Mouse (Mus musculus): ENCODE results near the gene Hist1h2bk. TPM values are rescaled to one million over a fixed set of nuclear protein-coding genes. Genes with fewer than 3 reads are reported as not detected.
"Not testable (repeated sequence)": the region's sequence is repeated elsewhere in the genome, so short reads cannot be mapped to it uniquely, and the experiment has no call there.

The Hist1h2bk gene
- polyA plus RNA-seq, 1 experiment = 8.2 TPM

DNA sequence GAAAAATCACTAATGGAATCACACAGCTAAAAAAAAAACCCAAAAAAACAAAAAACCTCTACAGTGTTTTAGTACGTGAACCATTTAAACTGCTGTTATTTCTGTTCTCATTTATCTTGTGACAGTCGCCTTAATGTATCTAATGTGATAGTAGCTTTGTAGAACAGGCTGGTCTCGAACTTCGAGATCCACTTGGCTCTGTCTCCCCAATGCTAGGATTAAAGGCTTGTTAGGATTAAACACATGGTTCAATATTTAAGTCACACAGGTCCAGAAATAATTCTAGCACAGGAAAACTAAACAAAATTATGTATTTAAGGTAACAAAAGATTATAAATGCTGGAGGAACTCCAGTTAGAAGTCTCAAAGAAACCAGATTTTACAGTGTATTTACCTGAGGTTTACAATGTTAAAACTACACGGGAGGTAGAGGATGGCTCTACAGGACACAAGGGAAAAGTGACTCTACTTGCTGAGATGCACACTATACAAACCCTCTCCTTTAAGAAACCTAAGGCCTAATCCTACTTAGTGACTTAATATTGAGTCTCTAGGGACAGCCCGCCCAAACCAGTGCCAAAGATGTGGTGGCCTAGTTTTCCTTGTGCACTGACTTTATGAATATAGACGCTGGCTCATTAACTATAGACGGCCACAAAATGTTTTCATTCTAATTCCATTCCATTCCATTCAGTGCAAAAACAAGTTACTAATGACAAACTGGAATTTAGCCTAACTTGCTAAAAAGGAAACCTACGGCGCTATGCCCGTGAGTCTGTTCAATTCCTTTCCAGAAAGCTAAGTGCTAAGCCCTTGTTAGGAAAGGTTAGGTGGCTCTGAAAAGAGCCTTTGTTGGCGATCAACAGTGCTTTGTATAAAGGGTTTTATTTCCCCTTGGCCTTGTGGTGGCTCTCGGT lies 6.2 kb downstream of the Hist1h2bk start:
- Histone ChIP-seq H3K4me2 (ENCODE audit: low read depth) (peak overlapping the region; percentile 70), H3K4me3 (peak overlapping the region; percentile 28), H3K79me2 (ENCODE audit: control insufficient read depth, insufficient read depth) (no peaks in the 10 kb centered on the region), H3K27me3 (ENCODE audit: control insufficient read depth, insufficient read depth, insufficient read length) (no peaks in the 10 kb centered on the region), H3K36me3 (ENCODE audit: control insufficient read depth, insufficient read depth) (no peaks in the 10 kb centered on the region), H3ac (ENCODE audit: control insufficient read depth, insufficient read length) (no peak overlapping the region)
- TF ChIP-seq REST (IDR thresholded peaks at IDR 0.05; ENCODE audit: insufficient read depth, insufficient read length) = no peak
- TF ChIP-seq CEBPB (IDR thresholded peaks at IDR 0.05; ENCODE audit: insufficient read depth, poor library complexity, severe bottlenecking) = no peak
- TF ChIP-seq POLR2AphosphoS2 (IDR thresholded peaks at IDR 0.05; ENCODE audit: insufficient read length, low read depth) = no peak
- TF ChIP-seq MAX (IDR thresholded peaks at IDR 0.05; ENCODE audit: low read depth) = no peak
- no peak for TF ChIP-seq SRF (IDR thresholded peaks at IDR 0.05; ENCODE audit: control insufficient read depth, insufficient read length, low read depth)
- TF ChIP-seq TCF3 (IDR thresholded peaks at IDR 0.05; ENCODE audit: insufficient read length, low read depth) = no peak
- no peak for TF ChIP-seq POLR2A (IDR thresholded peaks at IDR 0.05; ENCODE audit: insufficient read length, low read depth)
- TF ChIP-seq TCF12 (IDR thresholded peaks at IDR 0.05; ENCODE audit: insufficient read depth, poor library complexity, severe bottlenecking) = no peak
- TF ChIP-seq MYOG (IDR thresholded peaks at IDR 0.05; ENCODE audit: control insufficient read depth in 1 of 3, insufficient read depth in 1 of 3, insufficient read length in 2 of 3, low read depth in 2 of 3) = no peak
- no peak for TF ChIP-seq USF1 (IDR thresholded peaks at IDR 0.05; ENCODE audit: low read depth)
- no peak for TF ChIP-seq MYOD1 (IDR thresholded peaks at IDR 0.05; ENCODE audit: control insufficient read depth in 1 of 3, insufficient read length in 2 of 3, low read depth in 2 of 3)
- TF ChIP-seq E2F4 (IDR thresholded peaks at IDR 0.05; ENCODE audit: insufficient read depth) = no peak

GRCm38 (mm10) chr13:22042568-22043502 lies 7.2 kb downstream of the Hist1h2bk start, which contains the start of the genes Hist1h2ag and Hist1h2bj:
Gene Hist1h2ag (minus strand): TSS chr13:22042944.
Gene Hist1h2bj (plus strand): TSS chr13:22043214.
- H3K27me3 ChIP-seq (ENCODE audit: control insufficient read depth, insufficient read depth, insufficient read length); H3ac ChIP-seq (ENCODE audit: control insufficient read depth, insufficient read length); H3K36me3 ChIP-seq (ENCODE audit: control insufficient read depth, insufficient read depth); H3K79me2 ChIP-seq (ENCODE audit: control insufficient read depth, insufficient read depth): not testable (repeated sequence)
- H3K4me3 ChIP-seq = peak within 1 kb of the TSS; percentile 28
- TF ChIP-seq E2F4 (IDR thresholded peaks at IDR 0.05; ENCODE audit: insufficient read depth) (peak; percentile 95), POLR2A (IDR thresholded peaks at IDR 0.05; ENCODE audit: insufficient read length, low read depth) (peak; percentile 85), POLR2AphosphoS2 (IDR thresholded peaks at IDR 0.05; ENCODE audit: insufficient read length, low read depth) (peak; percentile 86)
- H3K4me2 ChIP-seq (ENCODE audit: low read depth) = peak within 1 kb of the TSS; percentile 76

- H3K79me2 ChIP-seq (ENCODE audit: control insufficient read depth, insufficient read depth) = no peaks in the 10 kb centered on the region
- peak overlapping the region; percentile 76 for H3K4me2 ChIP-seq (ENCODE audit: low read depth)
- H3K27me3 ChIP-seq (ENCODE audit: control insufficient read depth, insufficient read depth, insufficient read length) = no peaks in the 10 kb centered on the region
- peak overlapping the region; percentile 28 for H3K4me3 ChIP-seq
- no peaks in the 10 kb centered on the region for H3K36me3 ChIP-seq (ENCODE audit: control insufficient read depth, insufficient read depth)
- no peak overlapping the region for H3ac ChIP-seq (ENCODE audit: control insufficient read depth, insufficient read length)
- TF ChIP-seq MAX (IDR thresholded peaks at IDR 0.05; ENCODE audit: low read depth) (no peak), POLR2A (IDR thresholded peaks at IDR 0.05; ENCODE audit: insufficient read length, low read depth) (peak; percentile 44)
Observed at GRCm38 (mm10) chr13:22043503-22044431, 8.1 kb downstream of the Hist1h2bk start.

- Histone ChIP-seq H3K4me2 (ENCODE audit: low read depth) (peak overlapping the region; percentile 76), H3K4me3 (no peak overlapping the region), H3K79me2 (ENCODE audit: control insufficient read depth, insufficient read depth) (no peaks in the 10 kb centered on the region), H3K27me3 (ENCODE audit: control insufficient read depth, insufficient read depth, insufficient read length) (no peaks in the 10 kb centered on the region), H3ac (ENCODE audit: control insufficient read depth, insufficient read length) (no peak overlapping the region), H3K36me3 (ENCODE audit: control insufficient read depth, insufficient read depth) (no peaks in the 10 kb centered on the region)
- TF ChIP-seq POLR2A (IDR thresholded peaks at IDR 0.05; ENCODE audit: insufficient read length, low read depth) = no peak
- TF ChIP-seq TCF3 (IDR thresholded peaks at IDR 0.05; ENCODE audit: insufficient read length, low read depth) = no peak
- no peak for TF ChIP-seq REST (IDR thresholded peaks at IDR 0.05; ENCODE audit: insufficient read depth, insufficient read length)
Observed at GRCm38 (mm10) chr13:22044432-22045155, 8.9 kb downstream of the Hist1h2bk start.

Data from myocyte (in vitro differentiated cells).